Mouse (Mus musculus): ENCODE results near the gene Mbnl2. TPM values are rescaled to one million over a fixed set of nuclear protein-coding genes. Genes with fewer than 3 reads are reported as not detected.

Gene Mbnl2
- total RNA-seq, 1 experiment: 33.4 TPM

- no peak for TF ChIP-seq CHD2 (IDR thresholded peaks at IDR 0.05; ENCODE audit: low read depth, low read length)
- in situ Hi-C loops (cut with MboI; ENCODE audit: low sequenced_read_pairs in 2 of 2, unreplicated experiment in 2 of 2): no loop called here
- Histone ChIP-seq H3K4me1 (ENCODE audit: control insufficient read depth in 2 of 2, insufficient read depth in 2 of 2, low read length in 2 of 2, poor library complexity in 1 of 2) (peaks cover 2 to 5% of the 10 kb centered on the region in 2 experiments; a peak in 2 of 4 replicates), H3K36me3 (ENCODE audit: control insufficient read depth, insufficient read depth, low read length, poor library complexity, severe bottlenecking) (no peaks in the 10 kb centered on the region; the same call in 1 of the 2 replicates), H3K4me3 (ENCODE audit: insufficient read depth in 1 of 2, low read depth in 1 of 2, low read length in 2 of 2, poor library complexity in 1 of 2, severe bottlenecking in 1 of 2) (no peak overlapping the region), H3K9ac (ENCODE audit: insufficient read depth, low read depth, low read length, poor library complexity, severe bottlenecking) (no peak overlapping the region), H3K27ac (ENCODE audit: insufficient read depth, low read depth, low read length, poor library complexity, severe bottlenecking) (no peak overlapping the region), H3K9me3 (ENCODE audit: control insufficient read depth, insufficient read depth, low read depth, low read length) (no peaks in the 10 kb centered on the region)
- DNase-seq (ENCODE audit: low read depth, low spot score): no peak
Measured at GRCm38 (mm10) chr14:120377192-120377591, 101.7 kb downstream of the Mbnl2 start.

GRCm38 (mm10) chr14:120378002-120378401 is 102.5 kb downstream of the Mbnl2 start:
- no peak for DNase-seq (ENCODE audit: low read depth, low spot score)
- Histone ChIP-seq H3K9ac (ENCODE audit: insufficient read depth, low read depth, low read length, poor library complexity, severe bottlenecking) (no peak overlapping the region), H3K9me3 (ENCODE audit: control insufficient read depth, insufficient read depth, low read depth, low read length) (no peaks in the 10 kb centered on the region), H3K36me3 (ENCODE audit: control insufficient read depth, insufficient read depth, low read length, poor library complexity, severe bottlenecking) (no peaks in the 10 kb centered on the region; the same call in 1 of the 2 replicates), H3K4me3 (ENCODE audit: insufficient read depth in 1 of 2, low read depth in 1 of 2, low read length in 2 of 2, poor library complexity in 1 of 2, severe bottlenecking in 1 of 2) (no peak overlapping the region), H3K4me1 (ENCODE audit: control insufficient read depth in 2 of 2, insufficient read depth in 2 of 2, low read length in 2 of 2, poor library complexity in 1 of 2) (peaks cover 0 to 3% of the 10 kb centered on the region in 2 experiments; a peak in 2 of 4 replicates), H3K27ac (ENCODE audit: insufficient read depth, low read depth, low read length, poor library complexity, severe bottlenecking) (no peak overlapping the region)
- TF ChIP-seq ZNF384 (IDR thresholded peaks at IDR 0.05; ENCODE audit: low read depth, low read length) (no peak), CHD2 (IDR thresholded peaks at IDR 0.05; ENCODE audit: low read depth, low read length) (no peak), ZC3H11A (IDR thresholded peaks at IDR 0.05; ENCODE audit: borderline replicate concordance, low read depth, low read length) (no peak), MAFK (IDR thresholded peaks at IDR 0.05; ENCODE audit: insufficient read depth, low read depth, low read length) (no peak), HCFC1 (IDR thresholded peaks at IDR 0.05; ENCODE audit: borderline replicate concordance, insufficient read depth, low read length) (no peak)
- in situ Hi-C loops (cut with MboI; ENCODE audit: low sequenced_read_pairs in 2 of 2, unreplicated experiment in 2 of 2): no loop called here

- Histone ChIP-seq H3K9ac (ENCODE audit: insufficient read depth, low read depth, low read length, poor library complexity, severe bottlenecking) (no peak overlapping the region), H3K36me3 (ENCODE audit: control insufficient read depth, insufficient read depth, low read length, poor library complexity, severe bottlenecking) (no peaks in the 10 kb centered on the region; the same call in 1 of the 2 replicates), H3K4me1 (ENCODE audit: control insufficient read depth in 2 of 2, insufficient read depth in 2 of 2, low read length in 2 of 2, poor library complexity in 1 of 2) (no peaks in the 10 kb centered on the region), H3K9me3 (ENCODE audit: control insufficient read depth, insufficient read depth, low read depth, low read length) (no peaks in the 10 kb centered on the region), H3K27ac (ENCODE audit: insufficient read depth, low read depth, low read length, poor library complexity, severe bottlenecking) (no peak overlapping the region), H3K4me3 (ENCODE audit: insufficient read depth in 1 of 2, low read depth in 1 of 2, low read length in 2 of 2, poor library complexity in 1 of 2, severe bottlenecking in 1 of 2) (no peak overlapping the region)
- DNase-seq (ENCODE audit: low read depth, low spot score): no peak
- in situ Hi-C loops (cut with MboI; ENCODE audit: low sequenced_read_pairs in 2 of 2, unreplicated experiment in 2 of 2): no loop called here
- no peak for TF ChIP-seq MAFK (IDR thresholded peaks at IDR 0.05; ENCODE audit: insufficient read depth, low read depth, low read length)
- no peak for TF ChIP-seq ZNF384 (IDR thresholded peaks at IDR 0.05; ENCODE audit: low read depth, low read length)
- no peak for TF ChIP-seq CHD2 (IDR thresholded peaks at IDR 0.05; ENCODE audit: low read depth, low read length)
- TF ChIP-seq ZC3H11A (IDR thresholded peaks at IDR 0.05; ENCODE audit: borderline replicate concordance, low read depth, low read length): no peak
- TF ChIP-seq HCFC1 (IDR thresholded peaks at IDR 0.05; ENCODE audit: borderline replicate concordance, insufficient read depth, low read length): no peak
Measured at GRCm38 (mm10) chr14:120379716-120380115, 104.2 kb downstream of the Mbnl2 start.

GRCm38 (mm10) chr14:120381378-120382134 is 106.1 kb downstream of the Mbnl2 start:
- H3K4me1 ChIP-seq (ENCODE audit: control insufficient read depth in 2 of 2, insufficient read depth in 2 of 2, low read length in 2 of 2, poor library complexity in 1 of 2): no peaks in the 10 kb centered on the region
- H3K27ac ChIP-seq (ENCODE audit: insufficient read depth, low read depth, low read length, poor library complexity, severe bottlenecking): no peak overlapping the region
- DNase-seq (ENCODE audit: low read depth, low spot score): no peak
- no peak overlapping the region for H3K4me3 ChIP-seq (ENCODE audit: insufficient read depth in 1 of 2, low read depth in 1 of 2, low read length in 2 of 2, poor library complexity in 1 of 2, severe bottlenecking in 1 of 2)
- TF ChIP-seq ZC3H11A (IDR thresholded peaks at IDR 0.05; ENCODE audit: borderline replicate concordance, low read depth, low read length) (no peak), CHD2 (IDR thresholded peaks at IDR 0.05; ENCODE audit: low read depth, low read length) (no peak), MAFK (IDR thresholded peaks at IDR 0.05; ENCODE audit: insufficient read depth, low read depth, low read length) (no peak), ZNF384 (IDR thresholded peaks at IDR 0.05; ENCODE audit: low read depth, low read length) (no peak), HCFC1 (IDR thresholded peaks at IDR 0.05; ENCODE audit: borderline replicate concordance, insufficient read depth, low read length) (no peak)
- no peak overlapping the region for H3K9ac ChIP-seq (ENCODE audit: insufficient read depth, low read depth, low read length, poor library complexity, severe bottlenecking)
- in situ Hi-C loops (cut with MboI; ENCODE audit: low sequenced_read_pairs in 2 of 2, unreplicated experiment in 2 of 2): no loop called here
- H3K36me3 ChIP-seq (ENCODE audit: control insufficient read depth, insufficient read depth, low read length, poor library complexity, severe bottlenecking): no peaks in the 10 kb centered on the region; the same call in 1 of the 2 replicates
- no peaks in the 10 kb centered on the region for H3K9me3 ChIP-seq (ENCODE audit: control insufficient read depth, insufficient read depth, low read depth, low read length)
